17 mouse cellular contexts compared by ENCODE assay signal in the genomic region with DNA sequence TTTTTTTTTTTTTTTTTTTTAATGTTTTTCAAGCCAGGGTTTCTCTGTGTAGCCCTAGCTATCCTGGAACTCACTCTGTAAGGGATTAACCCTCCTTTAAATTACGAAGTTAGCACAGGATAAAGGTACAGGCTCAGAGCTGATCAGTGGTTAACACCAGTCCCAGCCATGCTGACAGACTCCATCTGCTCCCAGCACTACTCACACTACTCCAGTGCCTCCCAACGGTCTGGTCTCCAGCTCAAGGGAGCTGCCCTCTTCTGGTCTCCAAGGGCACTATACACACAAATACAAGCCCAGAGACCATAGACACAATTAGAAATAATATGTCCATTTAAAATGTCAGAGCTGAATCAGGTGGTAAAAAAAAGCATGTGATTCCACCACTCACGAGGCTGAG. TPM values are rescaled to one million over a fixed set of nuclear protein-coding genes. Genes with fewer than 3 reads are reported as not detected.
"Had no signal": no experiment of that assay in that cellular context is flagged by ENCODE, and none has a peak within 500 bp of the region (broad histone marks: within the 10 kb centered on the region; RNA-seq: fewer than 3 reads in every experiment).

No protein-coding gene starts in this region.

- H3K4me1 ChIP-seq: kidney, embryonic 15.5 days; limb, embryonic 12.5 days; limb, embryonic 15.5 days; liver, embryonic 12.5 days had no signal

- H3K27ac ChIP-seq: kidney, embryonic 15.5 days; limb, embryonic 12.5 days; limb, embryonic 15.5 days; liver, embryonic 12.5 days had no signal

- H3K4me2 ChIP-seq: kidney, embryonic 15.5 days; limb, embryonic 12.5 days; limb, embryonic 15.5 days; liver, embryonic 12.5 days; lung, embryonic 14.5 days; midbrain, embryonic 11.5 days had no signal

- H3K9ac ChIP-seq: kidney, embryonic 15.5 days; limb, embryonic 12.5 days; limb, embryonic 15.5 days; liver, embryonic 12.5 days; lung, embryonic 14.5 days had no signal

- DNase-seq: kidney, adult 8-10 months; kidney, postnatal 14 days; kidney, postnatal 4 days; left cerebral cortex, postnatal 4 days; lung, embryonic 14.5 days; lung, postnatal 10 days; midbrain, embryonic 14.5 days; thymus, adult 2 months; thymus, postnatal 14 days; thymus, postnatal 4 days had no signal

- ATAC-seq: intestine, postnatal 0 days; liver, embryonic 12.5 days had no signal

- H3K4me3 ChIP-seq: kidney, embryonic 15.5 days; limb, embryonic 12.5 days; limb, embryonic 15.5 days; liver, embryonic 12.5 days had no signal

- H3K9me3 ChIP-seq: kidney, embryonic 15.5 days; limb, embryonic 12.5 days; limb, embryonic 15.5 days; liver, embryonic 12.5 days had no signal

- H3K27me3 ChIP-seq: kidney, embryonic 15.5 days; limb, embryonic 12.5 days; limb, embryonic 15.5 days; liver, embryonic 12.5 days had no signal

RNA-seq across cellular contexts. Expression of a gene that starts 40.8 kb away (rescaled TPM):
- total RNA-seq: megakaryocyte-erythroid progenitor cell, adult 5-6 weeks had no signal
